Mouse (Mus musculus): Measurements from ENCODE around the gene Ralgapa2.

The Ralgapa2 gene

DNA sequence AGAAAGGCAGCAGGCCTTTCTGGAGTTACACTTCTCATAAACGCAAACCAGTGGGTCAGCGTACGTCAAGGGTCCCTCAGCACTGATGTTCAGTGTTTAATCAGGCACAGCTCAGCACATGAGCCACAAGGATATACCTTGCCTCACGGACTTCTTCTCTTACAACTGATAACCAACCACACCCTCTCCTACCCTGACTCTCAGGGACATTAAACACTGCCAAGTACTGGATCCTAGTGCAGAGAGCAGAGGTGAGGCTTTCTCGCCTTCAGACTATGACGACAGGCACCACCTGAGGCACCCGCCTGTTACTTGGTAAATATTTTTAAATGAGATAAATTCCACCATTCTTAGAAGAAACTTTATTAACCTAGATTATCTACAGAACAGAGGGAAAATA is 85.8 kb downstream of the Ralgapa2 start:
- 97% methylated on average over 7 of the region's 7 CpGs for WGBS

DNA sequence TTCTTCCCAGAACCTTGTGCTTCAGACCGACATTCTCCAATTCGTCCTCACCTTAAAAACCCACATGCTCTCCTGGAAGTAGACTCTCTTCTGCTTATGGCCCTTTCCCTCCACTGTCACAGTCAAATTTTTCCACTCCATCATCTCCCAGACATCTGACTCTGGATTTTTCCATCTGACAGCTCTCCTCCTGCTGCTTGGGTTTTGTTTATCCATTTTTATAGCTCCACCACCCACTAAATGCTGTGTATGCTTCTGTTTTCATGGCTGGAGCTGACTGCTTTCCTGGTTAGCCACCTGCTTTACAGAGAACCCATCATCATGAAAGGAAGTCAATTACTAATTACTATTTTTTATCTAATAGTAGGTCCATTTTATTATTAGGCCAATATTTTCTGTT is 86.9 kb downstream of the Ralgapa2 start:
- WGBS, result 72% methylated on average over 2 of the region's 2 CpGs

DNA sequence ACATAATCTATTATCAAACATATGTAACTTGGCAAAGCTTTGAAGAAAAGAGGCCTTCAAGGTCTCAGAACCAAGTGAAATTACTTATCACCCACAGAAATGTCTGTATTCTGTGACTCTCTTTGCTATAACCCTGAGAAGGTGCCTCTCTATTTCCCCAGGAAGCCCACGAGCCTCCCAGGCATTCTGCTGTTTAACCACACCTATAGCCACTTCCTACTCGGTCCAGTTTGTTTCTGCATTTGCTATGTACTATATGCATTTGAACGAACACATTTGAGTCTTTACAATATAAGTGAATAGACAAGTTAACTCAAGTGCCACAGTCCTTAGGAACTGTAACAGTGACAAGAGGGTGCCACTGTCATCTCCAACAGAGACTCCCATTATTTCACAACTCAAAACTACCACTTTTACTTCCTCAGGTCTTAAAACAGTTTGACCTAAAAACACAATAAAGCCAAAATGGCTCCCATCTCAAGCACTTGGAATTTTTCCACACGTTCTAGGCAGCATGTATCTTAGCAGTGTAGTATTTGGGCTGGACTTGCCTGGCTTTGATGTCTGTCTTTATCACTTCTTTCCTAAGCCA is 88.3 kb downstream of the Ralgapa2 start:
- WGBS, result 72% methylated on average over 4 of the region's 4 CpGs

DNA sequence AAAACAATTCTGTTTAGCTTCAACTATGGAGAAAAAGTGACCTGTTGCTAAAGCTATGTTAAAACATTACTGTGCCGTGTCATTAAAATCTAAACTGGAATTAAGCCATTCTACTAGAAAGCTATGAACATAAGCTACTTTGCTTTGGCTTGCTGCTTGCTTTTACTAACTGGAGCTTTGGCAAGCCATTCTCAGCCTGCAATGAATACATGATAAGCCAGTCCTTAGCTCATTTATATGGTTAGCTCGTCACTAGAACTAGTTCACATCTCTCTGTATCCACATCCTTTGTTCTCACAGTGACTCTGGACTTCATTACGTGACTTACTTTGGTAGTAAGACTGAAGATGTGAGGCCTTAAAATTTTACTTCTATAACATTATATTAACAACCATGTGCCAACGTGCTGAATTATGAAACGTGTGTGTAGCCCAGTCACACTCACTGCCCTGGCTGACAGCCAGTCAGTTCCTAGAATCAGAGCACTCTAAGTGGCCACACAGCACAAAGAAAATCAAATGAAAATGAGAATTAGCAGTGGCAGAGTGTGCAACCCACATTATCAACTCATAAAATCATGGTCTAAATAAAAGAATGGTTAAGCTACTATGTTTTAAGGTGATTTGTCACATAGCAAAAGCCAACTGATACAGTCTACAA is 89.0 kb downstream of the Ralgapa2 start:
- WGBS, result 59% methylated on average over 5 of the region's 5 CpGs

DNA sequence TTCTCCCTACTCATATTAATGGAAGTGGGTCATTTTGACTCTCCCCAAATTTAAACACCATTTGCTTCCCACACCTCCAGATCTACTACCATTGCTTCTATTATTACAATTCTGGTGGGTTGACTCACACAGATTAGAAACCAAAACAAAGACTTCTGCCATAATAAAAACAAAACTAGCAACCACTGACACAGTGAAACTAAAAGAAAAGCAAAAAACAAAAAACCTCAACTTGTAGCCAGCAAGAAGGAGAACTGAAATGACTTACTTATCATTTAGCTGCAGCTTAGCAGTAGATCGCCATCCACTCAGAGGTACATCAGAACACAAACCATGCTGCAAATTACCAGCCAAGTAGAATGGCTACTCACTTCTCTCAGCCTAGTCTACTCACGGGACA is 95.9 kb downstream of the Ralgapa2 start:
- 89% methylated on average over 2 of the region's 2 CpGs for WGBS

DNA sequence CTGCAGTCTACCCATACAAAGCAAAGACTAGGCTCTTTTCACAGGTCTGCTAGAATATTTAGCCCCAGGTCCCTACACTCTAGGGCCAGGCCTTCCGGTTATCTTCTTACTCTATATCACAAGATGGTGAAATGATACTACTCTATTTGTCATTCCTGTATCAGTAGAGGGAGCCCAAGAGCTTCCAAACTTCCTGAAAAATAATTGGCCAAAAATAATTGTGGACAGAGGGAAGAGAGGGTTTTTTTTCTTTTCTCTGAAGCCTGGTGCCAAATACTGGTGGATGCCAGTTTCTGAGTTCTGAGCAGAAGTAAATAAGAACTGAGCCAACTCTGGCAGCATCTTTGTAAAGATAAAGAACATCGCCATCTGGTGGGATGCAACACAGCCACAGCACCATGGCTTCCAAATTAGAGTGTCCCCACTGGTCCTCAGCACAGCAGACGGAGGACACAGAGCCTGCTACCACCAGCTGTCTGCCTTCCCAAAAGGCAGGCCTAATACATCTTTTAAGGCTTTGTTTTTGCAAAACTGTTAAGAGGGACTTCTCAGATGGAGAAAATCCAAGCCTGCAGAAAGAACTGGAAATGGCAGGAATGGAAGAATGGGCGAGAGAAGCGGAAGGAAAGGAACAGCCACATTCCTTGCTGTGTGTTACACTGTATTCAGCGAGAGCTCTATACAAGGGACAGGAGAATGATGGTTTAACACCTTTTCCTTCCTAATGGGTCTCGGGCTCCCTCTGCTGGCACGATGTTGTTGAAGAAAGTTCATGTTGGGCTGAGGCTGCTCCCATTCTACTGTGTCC is 97.5 kb downstream of the Ralgapa2 start:
- WGBS, result 22% methylated on average over 8 of the region's 8 CpGs

DNA sequence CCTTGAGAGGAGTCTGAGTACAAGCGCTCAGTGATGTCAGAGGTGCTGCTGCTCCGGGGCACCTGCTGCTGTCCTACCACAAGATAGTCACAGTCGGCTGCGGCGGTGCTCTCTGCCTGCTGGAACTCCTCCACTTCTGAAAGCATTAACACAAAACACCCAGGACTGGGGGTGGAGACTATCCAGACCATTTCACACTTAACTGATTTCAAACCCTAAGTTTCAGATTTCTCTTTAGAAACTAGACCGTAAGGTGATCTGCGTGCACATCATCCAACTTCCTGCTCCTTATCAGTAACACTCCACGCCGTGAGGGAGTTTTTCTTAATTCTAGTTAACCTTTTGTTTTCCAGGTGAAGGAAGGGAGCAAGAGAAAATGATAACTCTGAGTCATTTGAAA is 99.4 kb downstream of the Ralgapa2 start:
- 83% methylated on average over 9 of the region's 9 CpGs for WGBS

DNA sequence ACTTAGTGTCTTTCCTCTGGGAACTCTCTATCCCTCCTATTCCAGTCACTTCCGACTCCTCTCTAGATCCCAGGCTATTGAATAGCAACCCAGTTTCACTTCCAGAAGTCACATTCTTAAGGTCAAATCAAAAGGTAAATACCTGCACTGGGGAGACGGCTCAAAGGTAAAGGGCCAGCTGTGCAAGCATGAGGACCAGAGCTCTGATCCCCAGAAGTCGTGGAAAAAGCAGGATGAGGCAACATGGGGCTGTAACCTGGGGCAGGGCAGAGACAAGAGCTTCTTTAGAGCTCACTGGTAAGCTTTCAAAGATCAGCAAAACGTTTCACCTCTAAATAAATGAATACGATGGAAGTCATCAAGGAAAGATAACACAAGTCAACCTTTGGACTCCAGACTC is 100.2 kb downstream of the Ralgapa2 start:
- WGBS, result 93% methylated on average over 5 of the region's 5 CpGs

DNA sequence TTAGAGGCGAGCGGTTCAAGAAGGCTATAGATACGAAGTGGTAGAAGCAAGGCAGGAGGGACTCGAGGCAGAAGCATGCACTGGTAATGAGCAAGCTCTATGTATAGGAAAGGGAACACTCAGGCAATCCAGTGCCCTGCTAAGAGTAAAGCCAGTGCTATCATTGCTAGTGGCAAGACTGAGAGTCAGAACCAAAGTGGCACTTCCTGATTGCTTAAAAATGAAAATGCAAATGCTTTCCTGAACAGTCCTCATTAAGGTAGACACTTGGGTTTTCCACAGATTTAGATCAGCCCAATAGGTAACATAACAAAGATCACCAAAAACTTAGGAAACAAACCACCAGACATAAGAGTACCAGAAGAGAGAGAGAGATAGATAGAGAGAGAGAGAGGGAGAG is 105.1 kb downstream of the Ralgapa2 start:
- WGBS, result 93% methylated on average over 4 of the region's 4 CpGs

DNA sequence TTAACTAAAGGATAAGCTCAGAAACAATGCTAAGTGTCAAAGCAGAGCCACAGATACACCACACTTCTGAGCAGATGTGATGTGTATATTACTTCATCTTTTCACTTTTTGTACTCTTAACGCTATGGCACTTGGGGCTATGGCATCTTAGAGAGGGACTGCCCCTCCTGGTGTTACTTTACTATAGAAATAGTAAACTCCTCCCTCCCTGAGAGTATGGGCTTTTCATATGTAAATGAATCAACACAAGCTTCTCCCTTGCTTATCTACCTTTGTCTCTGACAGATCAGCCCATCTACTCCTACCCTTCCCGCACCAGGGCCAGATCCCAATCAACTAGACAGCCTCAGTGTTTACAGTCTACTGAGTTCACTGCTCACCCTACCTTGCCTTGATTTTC is 111.4 kb downstream of the Ralgapa2 start:
- 88% methylated on average over 2 of the region's 2 CpGs for WGBS

DNA sequence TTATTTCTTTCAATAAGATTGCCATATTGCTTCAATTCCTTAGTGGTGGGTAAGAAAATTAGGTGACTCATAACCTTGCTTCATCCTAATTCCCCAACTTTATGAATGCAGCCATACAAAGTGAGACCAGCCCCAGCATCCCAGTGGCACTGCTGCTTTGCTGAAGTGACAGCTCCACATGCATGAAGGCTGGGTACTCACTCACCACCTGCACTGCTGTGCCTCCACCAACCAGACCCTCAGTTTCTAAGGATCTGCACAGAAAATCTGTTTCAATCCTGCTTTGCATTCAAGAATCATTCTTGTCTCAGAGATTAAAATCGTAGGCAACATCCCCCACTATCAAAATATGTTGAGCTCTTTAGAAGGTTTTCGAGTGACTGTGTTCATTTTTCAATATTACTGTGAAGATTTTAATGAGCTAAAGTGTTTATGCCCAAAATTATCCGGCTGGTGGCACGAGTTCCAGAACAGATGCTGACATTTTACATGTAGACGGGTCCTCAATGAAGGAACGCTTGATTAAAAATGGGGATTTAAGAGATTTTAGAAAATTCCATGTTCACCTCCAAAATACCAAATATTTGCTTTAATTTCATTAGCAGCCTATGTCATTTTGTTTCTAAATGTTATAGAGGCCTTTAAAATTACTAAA is 113.8 kb downstream of the Ralgapa2 start:
- 68% methylated on average over 6 of the region's 6 CpGs for whole genome bisulfite sequencing

DNA sequence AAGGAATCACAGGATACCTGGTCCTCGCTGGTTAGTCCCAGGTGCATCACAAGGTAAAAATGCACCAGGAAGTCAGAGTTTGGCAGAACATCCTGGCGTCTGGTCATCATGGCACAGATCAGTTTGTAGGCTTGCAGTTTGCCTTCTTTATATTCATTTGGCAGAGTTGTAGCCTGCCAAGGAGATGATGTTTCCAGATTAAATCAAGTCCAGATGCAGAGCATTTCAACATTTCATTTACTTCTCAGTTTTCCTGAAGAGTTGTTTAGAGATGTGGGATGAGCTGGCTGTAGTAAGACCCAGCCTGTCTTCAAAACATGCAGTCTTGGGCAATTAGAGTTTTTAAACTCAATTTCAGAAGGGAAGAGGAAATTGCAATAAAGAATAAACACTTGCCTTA is 124.9 kb downstream of the Ralgapa2 start:
- 93% methylated on average over 2 of the region's 2 CpGs for WGBS

DNA sequence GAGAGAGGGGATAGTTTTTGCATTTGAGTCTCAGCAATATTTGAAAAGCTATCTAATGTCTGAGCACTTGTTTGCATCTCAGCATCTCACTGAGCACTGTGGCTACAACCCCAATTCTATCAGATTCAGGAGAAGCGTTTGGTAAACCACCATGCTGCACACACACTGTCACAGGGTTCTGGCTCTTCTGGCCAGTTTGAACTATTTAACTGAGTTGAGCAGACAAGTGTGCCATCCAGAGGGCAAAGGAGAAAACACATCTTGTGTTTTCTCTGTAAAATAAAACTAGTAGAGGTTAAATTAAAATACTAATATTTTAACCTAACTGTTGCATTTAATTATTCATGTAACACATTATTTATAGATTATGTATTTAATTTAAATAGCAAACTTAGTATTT is 127.6 kb downstream of the Ralgapa2 start:
- 56% methylated on average over 1 of the region's 1 CpGs for WGBS

DNA sequence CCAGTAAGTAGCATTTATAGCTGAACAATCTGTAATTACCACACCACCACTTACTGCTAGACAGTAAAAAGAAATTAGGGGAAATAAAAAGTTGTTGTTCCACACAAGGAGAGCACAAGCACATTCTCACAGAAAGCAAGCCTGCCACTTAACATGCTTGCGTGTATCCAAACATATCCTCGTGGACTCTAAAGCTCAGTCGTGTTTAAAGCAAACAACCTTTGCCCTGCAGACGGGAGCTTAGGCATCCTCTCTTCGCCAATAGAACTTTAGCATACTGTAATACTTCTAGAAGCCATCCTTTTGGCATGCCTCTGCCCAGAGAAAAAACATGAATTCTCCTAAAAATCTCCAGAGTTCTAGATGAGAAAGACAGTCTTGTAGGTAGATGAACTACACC is 135.9 kb downstream of the Ralgapa2 start:
- WGBS, result 86% methylated on average over 5 of the region's 5 CpGs

DNA sequence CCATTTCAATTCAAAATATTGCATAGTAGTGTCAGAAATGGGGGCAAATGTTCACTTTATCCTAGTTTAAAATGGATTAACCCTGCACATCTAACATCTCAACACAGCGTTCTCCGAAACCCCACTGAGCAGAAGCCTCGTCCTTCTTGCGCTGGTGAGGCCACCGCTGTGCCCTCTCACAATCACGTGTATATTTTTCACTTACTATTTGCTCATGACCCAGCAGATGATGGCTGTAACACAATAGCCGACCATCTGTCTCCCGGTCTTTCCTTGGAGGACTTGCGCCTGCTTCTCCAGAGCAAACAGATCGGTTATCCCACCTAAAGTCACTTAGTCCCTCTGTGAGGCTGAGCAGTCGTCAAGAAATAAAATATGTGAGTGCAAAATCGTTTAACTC is 146.0 kb downstream of the Ralgapa2 start:
- 84% methylated on average over 12 of the region's 12 CpGs for WGBS

DNA sequence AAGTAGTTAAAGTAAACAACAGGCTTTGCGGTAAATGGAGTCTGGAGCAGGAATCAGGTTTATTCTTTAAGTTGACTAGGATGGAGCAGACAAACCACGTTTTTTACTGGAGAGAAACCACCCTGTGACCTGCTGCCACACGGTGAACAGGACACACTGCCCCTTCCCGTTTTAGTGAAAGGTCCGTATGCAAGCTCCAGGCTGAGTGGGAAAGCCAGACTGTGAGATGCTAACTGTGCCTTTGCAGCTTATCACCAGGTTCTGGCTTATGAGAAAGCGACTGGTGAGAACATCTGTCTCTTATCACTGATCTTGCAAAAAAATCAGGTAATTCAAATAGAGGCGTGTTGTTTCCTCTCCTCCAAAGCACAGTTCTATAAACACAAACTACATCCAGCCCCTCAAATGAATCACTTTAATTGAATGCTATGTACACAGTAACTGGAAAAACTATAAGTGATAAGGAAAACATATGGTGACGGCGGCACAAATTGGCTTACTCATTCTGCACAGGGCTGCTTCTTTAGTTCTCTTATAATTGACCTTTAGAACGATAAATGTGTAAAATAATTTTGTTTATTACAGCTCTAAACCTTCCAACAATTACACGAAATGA is 146.7 kb downstream of the Ralgapa2 start:
- 70% methylated on average over 11 of the region's 11 CpGs for WGBS

DNA sequence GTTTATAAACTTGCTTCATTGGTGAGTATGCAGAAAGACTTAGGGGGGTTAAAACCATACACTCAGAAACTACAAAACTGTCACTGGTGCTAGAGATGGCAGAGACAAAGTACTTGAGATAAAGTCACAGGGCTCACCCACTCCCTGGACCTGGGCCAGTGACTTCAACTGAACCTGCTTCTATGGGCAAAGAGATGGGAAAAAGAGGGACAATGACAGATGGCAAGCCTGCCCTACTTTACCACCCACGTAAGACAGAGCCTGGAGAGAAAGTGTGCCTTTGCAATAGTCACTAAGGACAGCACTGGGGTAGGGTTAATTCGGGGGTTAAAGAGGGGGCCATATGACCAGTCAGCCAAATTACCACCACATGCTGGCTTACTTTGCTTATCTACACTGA is 148.7 kb downstream of the Ralgapa2 start:
- WGBS, result 64% methylated on average over 2 of the region's 2 CpGs

DNA sequence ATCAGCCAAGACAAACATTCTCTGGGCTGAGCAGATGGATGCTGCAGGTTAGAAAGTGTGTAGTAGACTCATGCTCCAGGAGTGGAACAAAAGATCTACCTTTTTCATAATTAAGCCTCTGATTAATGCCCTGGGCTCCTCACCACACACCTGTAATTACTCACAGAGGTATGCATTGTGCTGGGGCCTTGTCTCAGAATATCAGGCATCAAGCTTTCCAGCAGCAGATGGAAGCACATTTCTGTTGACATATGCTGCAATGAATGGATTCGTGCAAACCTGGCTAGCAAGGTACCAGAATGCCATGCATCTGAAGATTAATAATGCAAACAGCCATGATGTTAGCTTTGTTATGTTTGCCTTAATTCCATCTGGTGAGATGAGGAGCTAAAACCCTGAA is 149.2 kb downstream of the Ralgapa2 start:
- 70% methylated on average over 1 of the region's 1 CpGs for WGBS

DNA sequence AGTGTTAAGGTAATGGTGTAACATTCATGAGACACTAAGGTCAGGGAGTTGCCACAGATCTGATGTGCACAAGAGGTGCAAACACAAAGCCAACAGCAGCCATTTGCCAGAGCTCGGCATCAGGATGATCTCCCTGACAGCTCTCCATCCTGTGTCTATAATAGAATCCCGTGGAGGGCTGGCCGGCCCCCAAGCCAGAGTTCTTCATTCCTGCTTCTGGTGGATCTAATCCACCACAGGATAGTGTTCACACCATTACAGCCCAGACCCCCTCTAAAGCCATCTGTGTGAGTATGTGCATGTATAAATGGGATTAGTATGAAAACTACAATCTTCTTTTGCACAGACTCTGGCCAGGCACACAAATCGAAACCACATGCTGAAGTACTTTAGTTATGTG is 150.2 kb downstream of the Ralgapa2 start:
- WGBS, result 84% methylated on average over 4 of the region's 4 CpGs

DNA sequence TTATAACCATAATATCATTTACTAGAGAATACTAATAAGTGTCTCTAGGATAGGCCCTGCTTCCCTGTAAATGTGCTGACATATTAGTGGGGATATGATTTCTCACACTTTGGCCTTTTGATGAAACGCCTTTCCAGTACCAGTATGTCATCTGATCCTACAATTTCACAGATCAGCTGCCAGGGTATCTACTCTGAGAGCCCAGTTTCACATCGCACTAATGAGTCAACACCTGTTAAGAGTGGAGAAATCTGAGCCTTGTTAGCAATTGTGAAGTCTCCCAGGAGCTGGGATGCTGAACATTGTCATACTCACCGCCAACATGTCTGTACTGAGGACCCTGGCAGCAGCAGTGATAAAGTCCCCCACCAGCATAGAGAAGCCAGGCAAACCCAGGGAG is 151.1 kb downstream of the Ralgapa2 start:
- 76% methylated on average over 3 of the region's 3 CpGs for WGBS

DNA sequence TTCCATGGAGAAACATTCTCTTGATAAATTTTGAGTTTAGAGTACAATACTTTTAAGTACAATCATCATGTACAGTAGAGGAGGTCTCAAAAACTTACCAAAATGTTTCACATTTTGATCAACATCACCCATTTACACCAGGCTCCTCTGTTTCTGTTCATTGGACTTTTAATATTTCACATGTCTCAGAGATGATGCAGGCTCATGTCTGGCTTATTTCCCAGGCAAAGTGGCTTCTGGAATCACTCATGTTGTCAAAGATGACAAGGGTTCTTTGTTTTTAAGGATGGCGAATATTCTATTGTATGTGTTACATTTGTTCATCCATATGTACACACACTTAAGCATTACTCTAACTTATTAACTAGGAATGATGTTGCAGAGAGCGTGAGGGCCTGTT is 152.5 kb downstream of the Ralgapa2 start:
- WGBS, result 90% methylated on average over 2 of the region's 2 CpGs

DNA sequence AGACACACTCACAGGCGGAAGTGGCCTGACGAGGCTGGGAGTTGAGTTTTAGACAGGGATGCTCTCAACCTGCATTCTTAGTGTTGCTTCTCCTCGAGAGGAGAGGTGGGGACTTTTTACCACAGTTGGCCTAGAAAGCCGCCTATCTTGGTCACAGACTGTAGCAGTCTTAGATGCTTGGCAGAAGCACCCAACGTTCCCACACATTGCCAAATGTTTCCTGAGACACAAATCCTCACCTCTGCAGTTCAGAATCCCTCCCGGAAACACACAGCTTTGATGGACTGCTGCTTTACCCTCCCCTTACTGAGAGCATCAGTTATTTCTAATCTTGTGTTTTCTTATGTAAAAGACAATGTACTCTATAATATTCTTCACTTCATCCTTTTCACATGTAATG is 155.6 kb downstream of the Ralgapa2 start:
- WGBS, result 60% methylated on average over 6 of the region's 6 CpGs
